Mouse (Mus musculus) heart, adult 2 months (tissue): ENCODE data around the gene Nudt15.

Experiments
- CTCF ChIP-seq: fragments of 200-600 bp; IDR thresholded peaks from 2 replicates; pipeline ENCODE4 v1.8.1; 2022; ENCODE audit warnings: antibody characterized with exemption, mild to moderate bottlenecking, moderate library complexity
- EP300 ChIP-seq: fragments of 200-500 bp; IDR thresholded peaks from 2 replicates; pipeline ENCODE4 v1.6.1; 2011; ENCODE audit warnings: low read depth, low read length, control low read depth; ENCODE audit not compliant: insufficient read depth
- POLR2A ChIP-seq: fragments of 200-500 bp; IDR thresholded peaks from 2 replicates; pipeline ENCODE4 v1.6.1; 2011; ENCODE audit warnings: mild to moderate bottlenecking, low read depth, low read length, control low read depth; ENCODE audit not compliant: insufficient read depth

- TF ChIP-seq CTCF (no peak; the same call in 1 of the 2 replicates), EP300 (no peak), POLR2A (no peak)
These were observed 63.5 kb downstream of the Nudt15 start for GRCm38 (mm10) chr14:73484366-73485110.
